Mouse (Mus musculus) G1E (cell line): ENCODE data around the gene 1300017J02Rik.

ENCODE experiments used
- GATA1 ChIP-seq: IDR thresholded peaks from 2 replicates; pipeline ENCODE4 v1.6.1; 2012; ENCODE audit warnings: borderline replicate concordance, low read length, inconsistent platforms, mixed read lengths
- TAL1 ChIP-seq: conservative IDR thresholded peaks from 2 replicates; pipeline ENCODE4 v1.6.1; 2012; ENCODE audit warnings: low read depth, low read length, inconsistent platforms, mixed read lengths

- TF ChIP-seq TAL1 = no peak
- TF ChIP-seq GATA1 = no peak
Observed at GRCm38 (mm10) chr9:103225464-103225863, 79.4 kb downstream of the 1300017J02Rik start.
